Mouse (Mus musculus) T-helper 17 cell (primary cell): ENCODE measurements around the gene Neurl4.

Source experiments
- in situ Hi-C, 2 experiments: fragments of 300-600 bp; cut with MboI, MseI; formaldehyde crosslinking; loops; 1 replicate in 1 of 2; 2 replicates in 1 of 2; pipeline ENCODE4 v1.15.1; 2025; ENCODE audit warnings: high pct_unique_total_duplicates in 2 of 2

The Neurl4 gene

GRCm38 (mm10) chr11:69880853-69881603 is 19.8 kb upstream of the Neurl4 start, which contains the start of gene Kctd11:
Gene Kctd11 (minus strand): TSS chr11:69881406.
- in situ Hi-C loops = loop anchor here in 1 of 2 experiments (5.0 kb wide), 1 partner anchor 66 kb away; the partner anchor contains the start of gene Slc2a4

DNA sequence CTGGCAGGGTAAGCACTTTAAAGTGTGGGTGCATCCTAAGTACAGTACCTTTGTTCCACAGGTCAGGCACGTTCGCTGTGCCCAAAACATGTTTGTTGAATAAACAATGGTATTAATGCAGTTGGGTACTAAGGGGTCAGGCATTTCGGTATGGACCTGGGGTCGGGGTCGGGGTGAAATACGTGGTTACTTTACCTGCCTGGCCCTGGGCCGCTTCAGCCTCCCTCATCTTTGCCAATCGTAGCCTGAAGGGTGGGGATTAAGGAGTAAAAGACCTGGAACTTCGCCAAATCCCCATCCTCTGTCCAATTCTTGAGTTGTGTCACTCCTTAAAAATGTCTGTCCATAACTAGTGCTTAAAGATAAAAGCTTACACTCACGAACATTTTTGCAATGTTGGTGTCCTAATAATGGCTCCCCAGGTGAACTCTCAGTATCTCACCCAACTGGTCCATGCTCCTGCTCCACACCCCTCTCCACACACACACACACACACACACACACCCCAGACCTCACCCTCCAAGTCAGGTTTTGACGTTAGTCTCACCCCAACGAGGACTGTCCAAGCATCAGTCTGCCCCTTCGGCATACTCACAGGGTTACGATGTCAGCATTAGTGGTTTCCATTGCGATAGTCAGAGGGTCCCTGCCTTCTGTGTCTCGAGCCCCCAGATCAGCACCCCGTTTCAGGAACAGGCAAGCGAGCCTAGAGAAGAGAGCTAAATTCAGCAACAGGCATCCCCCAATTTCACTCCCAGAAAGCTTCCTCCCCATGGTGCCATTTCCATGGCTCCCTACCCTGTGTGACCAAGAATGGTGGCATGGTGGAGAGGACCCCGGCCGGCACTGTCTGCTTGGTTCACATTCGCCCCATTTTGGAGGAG is 18.8 kb upstream of the Neurl4 start:
- in situ Hi-C loops = loop anchor here in 1 of 2 experiments (5.0 kb wide), 1 partner anchor 65 kb away; the partner anchor contains the start of gene Slc2a4

DNA sequence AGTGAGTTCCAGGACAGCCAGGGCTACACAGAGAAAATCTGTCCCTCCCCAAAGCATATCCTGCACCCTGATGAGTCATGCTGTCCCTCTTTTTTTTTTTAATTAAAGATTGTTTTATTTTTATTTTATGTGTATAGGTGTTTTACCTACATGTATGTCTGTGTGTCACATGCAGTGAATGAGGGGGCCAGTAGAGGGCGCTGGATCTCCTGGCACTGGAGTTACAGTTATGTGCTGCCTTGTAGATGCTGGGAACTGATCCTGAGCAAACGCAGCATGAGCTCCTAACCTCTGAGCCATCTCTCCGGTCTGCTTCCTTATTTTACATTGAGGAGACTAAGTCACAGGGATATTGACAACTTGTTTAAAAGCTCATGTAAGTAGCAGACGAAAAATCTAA is 17.8 kb upstream of the Neurl4 start:
- in situ Hi-C loops = loop anchor here in 1 of 2 experiments (5.0 kb wide), 1 partner anchor 64 kb away; the partner anchor contains the start of gene Slc2a4

DNA sequence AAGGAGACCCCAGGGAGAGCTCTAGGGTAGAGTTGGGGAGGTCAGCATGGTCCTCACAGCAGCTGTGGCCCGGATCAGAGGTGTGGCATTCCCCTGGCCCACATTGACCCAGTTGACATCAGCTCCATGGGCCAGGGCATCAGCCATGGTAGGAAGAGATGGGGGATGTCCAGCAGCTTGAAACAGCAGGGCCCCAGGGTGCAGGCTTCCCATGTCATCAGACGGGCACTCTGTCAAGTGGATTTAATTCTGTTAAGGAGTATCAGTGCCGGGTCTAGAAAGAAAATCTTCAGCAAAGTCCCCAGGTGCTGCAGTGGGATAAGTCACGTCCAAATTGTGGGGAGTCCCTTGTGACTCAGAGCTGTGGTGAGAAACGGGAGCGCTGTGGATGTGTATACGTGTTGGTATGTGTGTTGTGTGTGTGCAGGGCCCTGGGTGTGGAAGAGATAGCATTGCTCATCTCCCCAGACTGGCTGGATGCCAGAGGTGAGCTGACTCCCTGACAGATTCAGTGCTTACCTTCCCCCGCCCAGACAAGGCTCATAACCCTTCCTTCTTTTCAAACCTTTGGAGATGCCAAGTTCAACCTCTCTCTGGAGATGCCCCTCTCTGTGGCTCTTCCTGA is 17.2 kb upstream of the Neurl4 start:
- in situ Hi-C loops = loop anchor here in 1 of 2 experiments (5.0 kb wide), 1 partner anchor 64 kb away; the partner anchor contains the start of gene Slc2a4

DNA sequence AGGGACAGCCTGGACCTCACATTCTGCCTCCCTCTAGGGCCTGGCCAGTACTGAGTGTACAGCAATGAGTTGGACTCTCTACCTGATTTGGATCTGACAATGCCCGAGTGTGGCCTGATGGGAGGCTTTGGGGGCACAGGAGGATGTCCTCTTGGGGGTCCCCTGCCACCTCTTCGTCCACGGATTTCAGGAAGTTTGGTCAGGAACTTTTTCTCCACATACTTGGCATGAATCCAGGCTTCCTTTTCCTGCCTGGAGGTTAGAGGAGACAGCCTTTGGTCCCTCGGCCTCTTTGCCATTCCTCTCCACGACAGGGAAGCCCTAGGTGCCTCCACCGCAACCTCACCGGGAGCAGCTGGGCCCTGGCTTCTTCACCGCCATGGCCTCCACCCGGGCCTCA is 16.6 kb upstream of the Neurl4 start:
- in situ Hi-C loops = loop anchor here in 1 of 2 experiments (5.0 kb wide), 1 partner anchor 63 kb away; the partner anchor contains the start of gene Slc2a4

- in situ Hi-C loops = loop anchor here in 1 of 2 experiments (5.0 kb wide), 1 partner anchor 63 kb away; the partner anchor contains the start of gene Slc2a4
These were observed 16.2 kb upstream of the Neurl4 start for GRCm38 (mm10) chr11:69884663-69885062.

GRCm38 (mm10) chr11:69886907-69887635 is 13.8 kb upstream of the Neurl4 start:
- in situ Hi-C loops = no loop called here

DNA sequence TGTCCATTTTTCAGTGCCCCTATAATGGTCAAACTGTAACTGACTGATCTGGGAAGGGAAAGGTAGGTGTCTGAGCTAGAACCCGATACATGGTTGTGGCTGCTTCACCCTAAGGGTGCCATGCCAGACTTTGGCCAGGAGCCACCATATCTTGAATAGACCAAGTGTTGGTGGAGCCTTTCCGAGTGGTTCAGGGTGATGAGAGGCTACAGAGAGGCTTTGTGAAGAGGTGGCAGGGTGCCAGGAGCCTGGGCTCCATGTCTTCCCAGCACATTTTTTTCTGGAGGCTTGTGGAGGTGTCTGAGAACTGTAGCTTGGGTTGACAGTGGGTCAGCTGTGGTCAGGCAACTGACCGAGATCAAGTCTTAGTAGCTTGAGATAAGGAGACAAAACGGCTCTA is 9.4 kb upstream of the Neurl4 start:
- in situ Hi-C loops = no loop called here

- in situ Hi-C loops = no loop called here
These were observed 6.2 kb upstream of the Neurl4 start for GRCm38 (mm10) chr11:69894671-69895070.

GRCm38 (mm10) chr11:69895291-69895690 is 5.6 kb upstream of the Neurl4 start, which contains the start of gene Acap1:
Gene Acap1 (minus strand): TSS chr11:69895539.
- in situ Hi-C loops = no loop called here

DNA sequence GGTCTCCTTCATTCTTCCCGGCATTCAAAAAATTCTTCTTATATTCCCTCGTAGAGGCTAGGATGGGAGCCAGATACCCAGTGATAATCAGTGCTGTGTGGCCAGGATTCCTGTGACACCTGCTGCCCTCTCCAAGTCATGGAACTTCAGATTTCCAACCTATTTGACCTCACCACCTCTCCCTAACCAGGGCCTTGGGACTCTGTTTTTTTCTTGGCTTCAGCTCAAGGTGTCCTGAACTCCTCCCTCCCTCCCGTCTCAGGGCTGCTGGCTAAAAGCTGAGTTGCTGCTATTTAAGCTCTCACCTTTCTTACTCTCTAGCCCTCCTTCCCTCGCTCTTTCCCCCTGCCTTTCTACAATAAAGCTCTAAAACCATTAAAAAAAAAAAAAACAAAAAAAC is 1.0 kb upstream of the Neurl4 start:
- in situ Hi-C loops = no loop called here

DNA sequence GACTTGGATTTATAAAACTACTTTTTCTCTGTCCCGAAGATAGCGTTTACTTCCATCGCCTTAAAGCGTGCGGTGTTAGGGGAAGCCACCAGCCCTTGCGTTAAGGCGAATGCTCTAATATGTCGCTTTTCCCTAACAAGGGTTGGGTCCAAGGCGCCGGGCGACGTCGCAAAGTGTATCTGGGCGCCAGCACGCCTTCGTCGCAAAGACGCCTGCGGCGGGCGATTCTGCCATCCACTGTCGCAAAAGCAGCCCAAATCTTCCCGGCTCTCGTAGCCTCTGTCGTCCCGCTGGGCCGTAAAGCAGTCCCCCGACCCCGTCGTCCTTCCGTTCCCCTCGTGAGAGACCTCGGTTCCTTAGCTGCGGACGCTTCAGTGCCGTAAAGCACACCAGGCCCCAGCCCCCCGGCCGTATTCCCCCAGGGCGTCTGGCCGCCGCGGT is 554 bp downstream of the Neurl4 start:
- in situ Hi-C loops = no loop called here

DNA sequence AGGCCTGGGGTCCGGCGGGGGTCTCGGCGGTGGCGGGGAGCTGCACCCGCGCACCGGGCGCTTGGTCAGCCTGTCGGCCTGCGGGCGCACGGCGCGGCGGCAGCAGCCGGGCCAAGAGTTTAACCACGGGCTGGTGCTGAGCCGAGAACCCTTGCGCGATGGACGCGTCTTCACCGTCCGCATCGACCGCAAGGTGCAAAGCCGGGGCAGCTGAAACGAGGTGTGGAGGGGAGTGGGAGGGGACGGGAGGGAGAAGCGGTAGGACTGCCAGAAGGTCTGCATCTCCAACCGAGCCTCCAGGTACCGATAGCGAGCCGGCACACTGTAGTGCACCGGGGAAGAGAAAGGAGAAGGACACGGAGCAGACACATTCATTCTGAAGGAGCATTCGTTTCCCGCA is 1.1 kb downstream of the Neurl4 start:
- in situ Hi-C loops = no loop called here

DNA sequence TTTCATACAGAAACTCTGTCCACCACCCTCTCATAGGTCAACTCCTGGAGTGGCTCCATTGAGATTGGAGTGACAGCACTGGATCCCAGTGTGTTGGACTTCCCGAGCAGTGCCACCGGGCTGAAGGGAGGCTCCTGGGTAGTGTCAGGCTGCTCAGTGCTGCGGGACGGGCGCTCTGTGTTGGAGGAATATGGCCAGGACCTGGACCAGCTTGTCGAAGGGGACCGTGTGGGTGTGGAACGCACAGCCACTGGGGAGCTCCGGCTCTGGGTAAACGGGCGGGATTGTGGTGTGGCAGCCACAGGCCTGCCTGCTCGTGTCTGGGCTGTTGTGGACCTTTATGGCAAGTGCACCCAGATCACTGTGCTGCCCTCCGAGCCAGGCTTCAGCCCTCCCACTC is 2.1 kb downstream of the Neurl4 start:
- in situ Hi-C loops = no loop called here

- in situ Hi-C loops = no loop called here
These were observed 3.4 kb downstream of the Neurl4 start for GRCm38 (mm10) chr11:69904311-69904710.

- in situ Hi-C loops = no loop called here
These were observed 7.8 kb downstream of the Neurl4 start for GRCm38 (mm10) chr11:69908645-69909044.

GRCm38 (mm10) chr11:69909174-69909573 is 8.3 kb downstream of the Neurl4 start:
- in situ Hi-C loops = no loop called here

DNA sequence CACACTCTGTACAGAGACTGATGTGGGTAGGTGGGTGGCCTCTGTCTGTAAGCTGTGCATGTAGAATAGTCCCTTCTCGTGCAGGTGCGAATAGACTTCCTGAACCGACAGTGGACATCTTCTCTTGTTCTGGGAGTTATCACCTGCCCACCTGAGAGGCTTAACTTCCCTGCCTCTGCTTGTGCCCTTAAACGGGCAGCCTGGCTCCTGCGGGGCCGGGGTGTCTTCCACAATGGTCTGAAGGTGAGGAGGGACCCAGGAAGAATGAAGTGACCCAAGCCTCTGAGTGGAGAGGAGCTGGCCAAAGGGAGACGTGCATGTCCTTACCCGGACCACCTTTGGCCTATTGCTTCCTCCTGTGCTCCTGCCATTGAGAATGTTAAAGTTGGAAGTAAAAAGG is 9.3 kb downstream of the Neurl4 start:
- in situ Hi-C loops = loop anchor here (10.0 kb wide), 2 partner anchors 755 to 1065 kb away; partner anchors contain the start of genes Rpain (in 1 of the 2) and Spag7 (in 1 of the 2)

DNA sequence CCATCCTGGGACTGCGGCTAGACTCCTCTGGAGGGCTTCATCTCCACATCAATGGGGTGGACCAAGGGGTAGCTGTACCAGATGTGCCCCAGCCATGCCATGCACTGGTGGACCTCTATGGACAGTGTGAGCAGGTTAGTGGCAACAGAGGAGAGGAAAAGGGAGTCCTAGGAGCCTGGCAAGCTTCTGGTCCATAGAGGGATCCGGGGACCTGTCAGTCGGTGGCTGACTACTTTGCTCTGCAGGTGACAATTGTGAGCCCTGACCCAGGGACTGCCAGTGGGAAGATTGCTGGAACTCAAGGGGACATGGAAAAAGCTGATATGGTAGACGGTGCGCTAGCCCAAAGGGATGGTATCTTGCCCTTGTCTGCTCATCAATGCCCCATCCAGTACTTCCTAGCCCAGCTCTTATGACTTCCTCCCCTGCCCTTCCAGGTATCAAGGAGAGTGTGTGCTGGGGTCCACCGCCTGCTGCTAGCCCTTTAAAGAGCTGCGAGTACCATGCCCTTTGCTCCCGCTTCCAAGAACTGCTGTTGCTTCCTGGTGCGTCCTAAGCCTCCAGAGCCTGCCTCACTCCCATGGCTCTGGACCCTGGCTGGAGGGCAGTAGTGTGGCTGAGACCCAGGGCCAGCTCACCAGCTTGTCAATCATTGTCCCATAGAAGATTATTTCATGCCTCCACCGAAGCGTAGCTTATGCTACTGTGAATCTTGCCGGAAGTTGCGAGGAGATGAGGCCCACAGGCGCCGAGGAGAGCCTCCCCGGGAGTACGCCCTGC is 10.1 kb downstream of the Neurl4 start:
- in situ Hi-C loops = loop anchor here (10.0 kb wide), 2 partner anchors 754 to 1064 kb away; partner anchors contain the start of genes Rpain (in 1 of the 2) and Spag7 (in 1 of the 2)

GRCm38 (mm10) chr11:69911701-69912100 is 10.8 kb downstream of the Neurl4 start:
- in situ Hi-C loops = loop anchor here (10.0 kb wide), 2 partner anchors 753 to 1063 kb away; partner anchors contain the start of genes Rpain (in 1 of the 2) and Spag7 (in 1 of the 2)
